Mouse (Mus musculus) midbrain, postnatal 0 days (tissue): ENCODE results near the gene Cip2a. TPM values are rescaled to one million over a fixed set of nuclear protein-coding genes. Genes with fewer than 3 reads are reported as not detected.

Experiments
- ATAC-seq: fragments of 200-750 bp; cut with Nextera tagmentation; 2 replicates; pipeline ENCODE4 v1.8.0; 2017; ENCODE audit warnings: moderate number of reproducible peaks, mild to moderate bottlenecking, moderate TSS enrichment, moderate library complexity; ENCODE audit not compliant: low FRiP score
- DNase-seq: peaks from one replicate; pipeline ENCODE4 v3.0.0-alpha.2; 2015; ENCODE audit warnings: low spot score
- H3K27ac ChIP-seq: fragments of 300-500 bp; sonication (generic); 2 replicates; pipeline ENCODE4 v1.5.1; 2014; ENCODE audit warnings: low read depth, mild to moderate bottlenecking, low read length, mixed read lengths
- H3K27me3 ChIP-seq: fragments of 300-500 bp; sonication (generic); 2 replicates; pipeline ENCODE4 v1.6.1; 2014; ENCODE audit warnings: low read length, control low read depth, mixed read lengths; ENCODE audit not compliant: insufficient read depth
- H3K36me3 ChIP-seq: fragments of 300-500 bp; sonication (generic); 2 replicates; pipeline ENCODE4 v1.6.1; 2014; ENCODE audit warnings: low read length, control low read depth, mixed read lengths; ENCODE audit not compliant: insufficient read depth
- H3K4me1 ChIP-seq: fragments of 300-500 bp; sonication (generic); 2 replicates; pipeline ENCODE4 v1.6.1; 2014; ENCODE audit warnings: mild to moderate bottlenecking, control low read depth, antibody characterized with exemption, low read length, mixed read lengths; ENCODE audit not compliant: insufficient read depth
- H3K4me2 ChIP-seq: fragments of 300-500 bp; sonication (generic); 2 replicates; pipeline ENCODE4 v1.6.1; 2014; ENCODE audit warnings: low read depth, mild to moderate bottlenecking, low read length, mixed read lengths; ENCODE audit not compliant: poor library complexity, severe bottlenecking
- H3K4me3 ChIP-seq: fragments of 300-500 bp; sonication (generic); 2 replicates; pipeline ENCODE4 v1.5.1; 2014; ENCODE audit warnings: low read depth, mild to moderate bottlenecking, low read length, moderate library complexity
- H3K9ac ChIP-seq: fragments of 300-500 bp; sonication (generic); replicated peaks from 2 replicates; pipeline ENCODE4 v1.6.1; 2014; ENCODE audit warnings: mild to moderate bottlenecking, low read length, moderate library complexity, mixed read lengths; ENCODE audit not compliant: poor library complexity, severe bottlenecking
- H3K9me3 ChIP-seq: fragments of 300-500 bp; sonication (generic); 2 replicates; pipeline ENCODE4 v1.6.1; 2016; ENCODE audit warnings: low read length, control low read depth
- CTCF ChIP-seq: IDR thresholded peaks from 2 replicates; pipeline ENCODE4 v1.5.1; 2016; ENCODE audit warnings: antibody characterized with exemption, mild to moderate bottlenecking
- WGBS: fragments of 180-500 bp; shearing (Covaris S2); extraction: QIAGEN DNeasy Blood & Tissue Kit; methylation state at CpG from one replicate; pipeline ENCODE4 v1.1.7; 2014; 5-methylcytosine and 5-hydroxymethylcytosine counted together
- polyA plus RNA-seq: library from polyadenylated mRNA; unstranded; fragments of >200 nt; fragmentation: Nextera tagmentation; extraction: Ambion mirVana; gene quantifications from 2 replicates; pipeline ENCODE4 v1.2.1, GENCODE M21; 2015
- total RNA-seq: library from RNA; depleted of rRNA; stranded (reverse); fragments of >200 nt; gene quantifications from 2 replicates; pipeline ENCODE4 v1.2.3, GENCODE M21; 2014; rRNA removed

The Cip2a gene
- 2.8 and 6.0 TPM in 2 replicates for total RNA-seq
- polyA plus RNA-seq = 2.2 and 2.5 TPM in 2 replicates

GRCm38 (mm10) chr16:48993559-48994342 lies at the start of gene Cip2a, which contains the start of gene Dzip3:
TSS of gene Cip2a (plus strand) at chr16:48994185.
TSS of gene Dzip3 (minus strand) at chr16:48994165.
- H3K9me3 ChIP-seq = no peaks in the 10 kb centered on the region
- H3K4me3 ChIP-seq = peak within 1 kb of the TSS; percentile 68
- peak within 1 kb of the TSS; percentile 90 for H3K9ac ChIP-seq
- no peaks in the 10 kb centered on the region for H3K36me3 ChIP-seq
- peak within 1 kb of the TSS; percentile 89 for H3K27ac ChIP-seq
- H3K4me1 ChIP-seq = no peaks in the 10 kb centered on the region
- H3K27me3 ChIP-seq = no peaks in the 10 kb centered on the region
- under 1% methylated on average over 73 of the region's 74 CpGs for WGBS
- peak; percentile 99 for ATAC-seq
- peak; percentile 23; the same call in 1 of the 2 replicates for TF ChIP-seq CTCF
- H3K4me2 ChIP-seq = peak within 1 kb of the TSS; percentile 93
- DNase-seq = peak; percentile 98

- WGBS = 100% methylated on average over 2 of the region's 2 CpGs
- TF ChIP-seq CTCF = no peak
- no peak for ATAC-seq
These were observed 21.0 kb upstream of the Cip2a start for GRCm38 (mm10) chr16:48972996-48973395.

GRCm38 (mm10) chr16:48973548-48973947 lies 20.4 kb upstream of the Cip2a start:
- Histone ChIP-seq H3K4me2 (no peak overlapping the region), H3K9ac (no peak overlapping the region), H3K27ac (no peak overlapping the region), H3K27me3 (no peaks in the 10 kb centered on the region), H3K4me1 (no peaks in the 10 kb centered on the region), H3K9me3 (no peaks in the 10 kb centered on the region), H3K36me3 (peaks cover 14% of the 10 kb centered on the region; the same call in 1 of the 2 replicates), H3K4me3 (no peak overlapping the region)
- 96% methylated on average over 1 of the region's 1 CpGs for WGBS
- no peak for ATAC-seq
- peak; percentile 15 for DNase-seq
- TF ChIP-seq CTCF = peak; percentile 52

More at GRCm38 (mm10) chr16:48972996-48973395, 21.0 kb upstream of the Cip2a start:
- H3K36me3 ChIP-seq = peaks cover 10% of the 10 kb centered on the region; the same call in 1 of the 2 replicates
- no peaks in the 10 kb centered on the region for H3K4me1 ChIP-seq
- H3K9ac ChIP-seq = no peak overlapping the region
- no peak overlapping the region for H3K27ac ChIP-seq
- H3K4me3 ChIP-seq = no peak overlapping the region
- no peaks in the 10 kb centered on the region for H3K27me3 ChIP-seq
- H3K9me3 ChIP-seq = no peaks in the 10 kb centered on the region
- H3K4me2 ChIP-seq = no peak overlapping the region
- no peak for DNase-seq

- ATAC-seq (no peak), DNase-seq (no peak)
- H3K9me3 ChIP-seq = no peaks in the 10 kb centered on the region
- no peak for TF ChIP-seq CTCF
- no peaks in the 10 kb centered on the region for H3K4me1 ChIP-seq
- peaks cover 11% of the 10 kb centered on the region; the same call in 1 of the 2 replicates for H3K36me3 ChIP-seq
- no peak overlapping the region for H3K4me2 ChIP-seq
- H3K4me3 ChIP-seq = no peak overlapping the region
- no peak overlapping the region for H3K9ac ChIP-seq
- no peak overlapping the region for H3K27ac ChIP-seq
- no peaks in the 10 kb centered on the region for H3K27me3 ChIP-seq
These were observed 14.0 kb upstream of the Cip2a start for GRCm38 (mm10) chr16:48979965-48980364.

- WGBS = 64% methylated on average over 5 of the region's 5 CpGs
- ATAC-seq (no peak), DNase-seq (no peak)
- H3K9ac ChIP-seq = no peak overlapping the region
- H3K27ac ChIP-seq = no peak overlapping the region
- no peak for TF ChIP-seq CTCF
- no peak overlapping the region for H3K4me2 ChIP-seq
- no peaks in the 10 kb centered on the region for H3K9me3 ChIP-seq
- H3K27me3 ChIP-seq = no peaks in the 10 kb centered on the region
- no peak overlapping the region for H3K4me3 ChIP-seq
- H3K4me1 ChIP-seq = no peaks in the 10 kb centered on the region
- H3K36me3 ChIP-seq = peaks cover 4% of the 10 kb centered on the region; the same call in 1 of the 2 replicates
These were observed 8.9 kb upstream of the Cip2a start for GRCm38 (mm10) chr16:48985034-48985627.

- Histone ChIP-seq H3K4me3 (no peak overlapping the region), H3K4me2 (no peak overlapping the region), H3K36me3 (no peaks in the 10 kb centered on the region), H3K27ac (no peak overlapping the region), H3K9me3 (no peaks in the 10 kb centered on the region), H3K27me3 (no peaks in the 10 kb centered on the region), H3K9ac (no peak overlapping the region), H3K4me1 (no peaks in the 10 kb centered on the region)
- ATAC-seq = no peak
- no peak for DNase-seq
- no peak for TF ChIP-seq CTCF
These were observed 4.3 kb upstream of the Cip2a start for GRCm38 (mm10) chr16:48989700-48990099.
